Mouse (Mus musculus) MEL (cell line): ENCODE measurements around the gene Olfr497. TPM values are rescaled to one million over a fixed set of nuclear protein-coding genes. Genes with fewer than 3 reads are reported as not detected.

Experiments used
- DNase-seq: peaks from one replicate; pipeline ENCODE4 v3.0.0; 2011; ENCODE audit warnings: low read depth, low spot score
- H3K27ac ChIP-seq: 2 replicates; pipeline ENCODE4 v1.5.1; 2012; ENCODE audit warnings: low read depth, mild to moderate bottlenecking, control low read depth, low read length, moderate library complexity; ENCODE audit not compliant: control insufficient read depth
- H3K27me3 ChIP-seq, 2 experiments: fragments of 150-350 bp in 1 of 2; sonication (generic) in 1 of 2; 2 replicates each; pipeline ENCODE4 v1.6.1; 2012; ENCODE audit warnings: low read length in 2 of 2, mild to moderate bottlenecking in 2 of 2, improper control_type of control experiment in 1 of 2, moderate library complexity in 1 of 2; ENCODE audit not compliant: insufficient read depth in 2 of 2, control insufficient read depth in 1 of 2
- H3K36me3 ChIP-seq, 2 experiments: 2 replicates each; pipeline ENCODE4 v1.6.1; 2012 to 2014; ENCODE audit warnings: low read length in 2 of 2, improper control_type of control experiment in 1 of 2, inconsistent platforms in 1 of 2, mild to moderate bottlenecking in 1 of 2; ENCODE audit not compliant: insufficient read depth in 2 of 2, control insufficient read depth in 1 of 2
- H3K4me1 ChIP-seq, 2 experiments: fragments of 150-350 bp in 1 of 2; sonication (generic) in 1 of 2; 2 replicates each; pipeline ENCODE4 v1.6.1; 2012; ENCODE audit warnings: low read length in 2 of 2, improper control_type of control experiment in 1 of 2, mild to moderate bottlenecking in 1 of 2; ENCODE audit not compliant: insufficient read depth in 2 of 2, control insufficient read depth in 1 of 2
- H3K4me3 ChIP-seq, 2 experiments: fragments of 150-350 bp in 1 of 2; sonication (generic) in 1 of 2; 2 replicates each; pipeline ENCODE4 v1.5.1; 2012; ENCODE audit warnings: low read depth in 2 of 2, low read length in 2 of 2, mild to moderate bottlenecking in 2 of 2, moderate library complexity in 2 of 2, control low read depth in 1 of 2, improper control_type of control experiment in 1 of 2; ENCODE audit not compliant: control insufficient read depth in 1 of 2, insufficient read depth in 1 of 2
- H3K79me2 ChIP-seq: 2 replicates; pipeline ENCODE4 v1.6.1; 2012; ENCODE audit warnings: mild to moderate bottlenecking, low read length, moderate library complexity; ENCODE audit not compliant: control insufficient read depth, poor library complexity, insufficient read depth
- H3K9ac ChIP-seq: 2 replicates; pipeline ENCODE4 v1.6.1; 2012; ENCODE audit warnings: low read depth, mild to moderate bottlenecking, control low read depth, low read length, moderate library complexity; ENCODE audit not compliant: control insufficient read depth, poor library complexity, severe bottlenecking
- H3K9me3 ChIP-seq: fragments of 150-350 bp; sonication (generic); replicated peaks from 2 replicates; pipeline ENCODE4 v1.6.1; 2012; ENCODE audit warnings: mild to moderate bottlenecking, low read length, improper control_type of control experiment, moderate library complexity; ENCODE audit not compliant: insufficient read depth
- BHLHE40 ChIP-seq: IDR thresholded peaks from 2 replicates; pipeline ENCODE4 v1.6.1; 2012; ENCODE audit warnings: low read depth, mild to moderate bottlenecking, inconsistent platforms, low read length, improper control_type of control experiment, borderline replicate concordance
- ELF1 ChIP-seq: IDR thresholded peaks from 2 replicates; pipeline ENCODE4 v1.6.1; 2014; ENCODE audit warnings: low read depth, mild to moderate bottlenecking, inconsistent platforms, low read length, improper control_type of control experiment, moderate library complexity
- EP300 ChIP-seq, 2 experiments: IDR thresholded peaks; 2 replicates each; pipeline ENCODE4 v1.6.1; 2011; ENCODE audit warnings: improper control_type of control experiment in 2 of 2, low read length in 2 of 2, low read depth in 1 of 2, mild to moderate bottlenecking in 1 of 2
- ETS1 ChIP-seq: IDR thresholded peaks from 2 replicates; pipeline ENCODE4 v1.6.1; 2012; ENCODE audit warnings: low read depth, mild to moderate bottlenecking, inconsistent platforms, low read length, improper control_type of control experiment, moderate library complexity
- GABPA ChIP-seq: IDR thresholded peaks from 2 replicates; pipeline ENCODE4 v1.6.1; 2012; ENCODE audit warnings: low read depth, mild to moderate bottlenecking, inconsistent platforms, low read length, improper control_type of control experiment, moderate library complexity
- GATA1 ChIP-seq: IDR thresholded peaks from 2 replicates; pipeline ENCODE4 v1.6.1; 2011; ENCODE audit warnings: low read depth, low read length, improper control_type of control experiment
- HCFC1 ChIP-seq: IDR thresholded peaks from 2 replicates; pipeline ENCODE4 v1.6.1; 2012; ENCODE audit warnings: low read depth, mild to moderate bottlenecking, inconsistent platforms, low read length, improper control_type of control experiment, moderate library complexity
- KAT2A ChIP-seq: conservative IDR thresholded peaks from 2 replicates; pipeline ENCODE4 v1.6.1; 2012; ENCODE audit warnings: low read depth, low read length, improper control_type of control experiment, inconsistent platforms
- MAFK ChIP-seq: IDR thresholded peaks from 2 replicates; pipeline ENCODE4 v1.6.1; 2011; ENCODE audit warnings: low read depth, mild to moderate bottlenecking, low read length, improper control_type of control experiment, borderline replicate concordance
- MAX ChIP-seq: IDR thresholded peaks from 2 replicates; pipeline ENCODE4 v1.6.1; 2011; ENCODE audit warnings: low read length, improper control_type of control experiment
- MEF2A ChIP-seq: IDR thresholded peaks from 2 replicates; pipeline ENCODE4 v1.6.1; 2014; ENCODE audit warnings: low read depth, mild to moderate bottlenecking, inconsistent platforms, low read length, improper control_type of control experiment; ENCODE audit not compliant: poor library complexity, insufficient replicate concordance, severe bottlenecking; ENCODE audit errors: extremely low read depth
- MXI1 ChIP-seq: IDR thresholded peaks from 2 replicates; pipeline ENCODE4 v1.6.1; 2011; ENCODE audit warnings: mild to moderate bottlenecking, low read depth, low read length, improper control_type of control experiment
- MYC ChIP-seq: IDR thresholded peaks from 2 replicates; pipeline ENCODE4 v1.6.1; 2011; ENCODE audit warnings: low read depth, mild to moderate bottlenecking, low read length, improper control_type of control experiment, moderate library complexity
- NELFE ChIP-seq: IDR thresholded peaks from 2 replicates; pipeline ENCODE4 v1.6.1; 2011; ENCODE audit warnings: low read depth, low read length, improper control_type of control experiment
- NRF1 ChIP-seq: IDR thresholded peaks from 2 replicates; pipeline ENCODE4 v1.6.1; 2014; ENCODE audit warnings: low read depth, mild to moderate bottlenecking, inconsistent platforms, low read length, improper control_type of control experiment, moderate library complexity; ENCODE audit not compliant: poor library complexity, insufficient read depth, severe bottlenecking
- POLR2A ChIP-seq, 2 experiments: IDR thresholded peaks; 2 replicates each; pipeline ENCODE4 v1.6.1; 2011 to 2012; ENCODE audit warnings: low read length in 2 of 2, mild to moderate bottlenecking in 2 of 2, control low read depth in 1 of 2, improper control_type of control experiment in 1 of 2, low read depth in 1 of 2, moderate library complexity in 1 of 2; ENCODE audit not compliant: control insufficient read depth in 1 of 2, insufficient read depth in 1 of 2, poor library complexity in 1 of 2
- POLR2AphosphoS5 ChIP-seq: IDR thresholded peaks from 2 replicates; pipeline ENCODE4 v1.6.1; 2012; ENCODE audit warnings: low read depth, borderline replicate concordance, mild to moderate bottlenecking, inconsistent platforms, low read length, moderate library complexity, mixed read lengths
- SIN3A ChIP-seq: IDR thresholded peaks from 2 replicates; pipeline ENCODE4 v1.6.1; 2012; ENCODE audit warnings: low read length, improper control_type of control experiment, inconsistent platforms
- SMC3 ChIP-seq: IDR thresholded peaks from 2 replicates; pipeline ENCODE4 v1.6.1; 2011; ENCODE audit warnings: low read depth, low read length, improper control_type of control experiment
- TAL1 ChIP-seq: IDR thresholded peaks from 2 replicates; pipeline ENCODE4 v1.6.1; 2012; ENCODE audit warnings: mild to moderate bottlenecking, inconsistent platforms, low read length, moderate library complexity, mixed read lengths
- TCF12 ChIP-seq: IDR thresholded peaks from 2 replicates; pipeline ENCODE4 v1.6.1; 2014; ENCODE audit warnings: low read depth, mild to moderate bottlenecking, inconsistent platforms, low read length, improper control_type of control experiment, moderate library complexity
- UBTF ChIP-seq: IDR thresholded peaks from 2 replicates; pipeline ENCODE4 v1.6.1; 2012; ENCODE audit warnings: low read depth, mild to moderate bottlenecking, inconsistent platforms, low read length, improper control_type of control experiment, moderate library complexity, borderline replicate concordance; ENCODE audit not compliant: insufficient read depth
- USF1 ChIP-seq: IDR thresholded peaks from 2 replicates; pipeline ENCODE4 v1.6.1; 2014; ENCODE audit warnings: low read depth, mild to moderate bottlenecking, inconsistent platforms, low read length, improper control_type of control experiment, moderate library complexity
- USF2 ChIP-seq, 2 experiments: IDR thresholded peaks; 2 replicates each; pipeline ENCODE4 v1.6.1; 2011 to 2012; ENCODE audit warnings: improper control_type of control experiment in 2 of 2, low read length in 2 of 2, borderline replicate concordance in 1 of 2, inconsistent platforms in 1 of 2, low read depth in 1 of 2, mild to moderate bottlenecking in 1 of 2; ENCODE audit not compliant: insufficient read depth in 1 of 2
- ZC3H11A ChIP-seq: IDR thresholded peaks from 2 replicates; pipeline ENCODE4 v1.6.1; 2012; ENCODE audit warnings: low read depth, mild to moderate bottlenecking, inconsistent platforms, low read length, improper control_type of control experiment
- ZKSCAN1 ChIP-seq: IDR thresholded peaks from 2 replicates; pipeline ENCODE4 v1.6.1; 2012; ENCODE audit warnings: low read depth, mild to moderate bottlenecking, inconsistent platforms, low read length, improper control_type of control experiment, moderate library complexity
- ZNF384 ChIP-seq: IDR thresholded peaks from 2 replicates; pipeline ENCODE4 v1.6.1; 2012; ENCODE audit warnings: low read depth, mild to moderate bottlenecking, inconsistent platforms, low read length, improper control_type of control experiment
- polyA plus RNA-seq, 2 experiments: library from polyadenylated mRNA; stranded (reverse) in 1 of 2; unstranded in 1 of 2; fragments of >175 nt in 1 of 2; fragments of >200 nt in 1 of 2; gene quantifications; 2 replicates each; pipeline versions ENCODE4 v1.2.1 to v1.2.4; 2012; ENCODE audit warnings: low replicate concordance in 2 of 2, low read depth in 1 of 2; ENCODE audit not compliant: insufficient read length in 2 of 2, insufficient read depth in 1 of 2, missing spikeins in 1 of 2
- total RNA-seq: library from RNA; depleted of rRNA; stranded (reverse); fragments of 300-350 nt; gene quantifications from 2 replicates; pipeline ENCODE4 v1.2.3, GENCODE M21; 2012; rRNA removed

Gene Olfr497
- total RNA-seq (not detected in 2 replicates), polyA plus RNA-seq (not detected)

- TF ChIP-seq NRF1, result no peak
- Histone ChIP-seq H3K9me3 (no peaks in the 10 kb centered on the region), H3K27me3 (no peaks in the 10 kb centered on the region), H3K27ac (no peak within 1 kb of the TSS), H3K36me3 (no peaks in the 10 kb centered on the region), H3K9ac (no peak within 1 kb of the TSS), H3K79me2 (no peaks in the 10 kb centered on the region), H3K4me3 (no peak within 1 kb of the TSS), H3K4me1 (no peaks in the 10 kb centered on the region)
- DNase-seq, result no peak
Measured at GRCm38 (mm10) chr7:108420121-108420520, at the start of gene Olfr497. Gene Olfr497, plus strand, starts transcription at chr7:108420421.

- no peaks in the 10 kb centered on the region for H3K4me1 ChIP-seq
- H3K9me3 ChIP-seq, result no peaks in the 10 kb centered on the region
- no peak within 1 kb of the TSS for H3K9ac ChIP-seq
- DNase-seq, result no peak
- H3K79me2 ChIP-seq, result no peaks in the 10 kb centered on the region
- no peaks in the 10 kb centered on the region for H3K27me3 ChIP-seq
- H3K27ac ChIP-seq, result no peak within 1 kb of the TSS
- no peaks in the 10 kb centered on the region for H3K36me3 ChIP-seq
- H3K4me3 ChIP-seq, result no peak within 1 kb of the TSS
- TF ChIP-seq POLR2AphosphoS5 (no peak), EP300 (IDR thresholded peaks at IDR 0.05; ENCODE audit: low read depth in 1 of 2, low read length in 2 of 2) (no peak), MXI1 (no peak), SMC3 (no peak), GABPA (no peak), TCF12 (no peak), POLR2A (IDR thresholded peaks at IDR 0.05; ENCODE audit: control insufficient read depth in 1 of 2, insufficient read depth in 1 of 2, low read depth in 1 of 2, low read length in 2 of 2, poor library complexity in 1 of 2) (no peak), HCFC1 (no peak), MEF2A (no peak), TAL1 (no peak), ZC3H11A (no peak), MAFK (no peak), KAT2A (no peak)
Measured at GRCm38 (mm10) chr7:108392867-108393266, 27.4 kb upstream of the Olfr497 start, which contains the start of gene Olfr495. Gene Olfr495, plus strand, starts transcription at chr7:108393167.

- H3K4me1 ChIP-seq, result no peaks in the 10 kb centered on the region
- H3K4me3 ChIP-seq, result no peak within 1 kb of the TSS
- H3K9ac ChIP-seq, result no peak within 1 kb of the TSS
- no peak for DNase-seq
- no peaks in the 10 kb centered on the region for H3K79me2 ChIP-seq
- H3K36me3 ChIP-seq, result no peaks in the 10 kb centered on the region
- H3K27me3 ChIP-seq, result no peaks in the 10 kb centered on the region
- no peak within 1 kb of the TSS for H3K27ac ChIP-seq
- H3K9me3 ChIP-seq, result no peaks in the 10 kb centered on the region
- TF ChIP-seq BHLHE40 (no peak), ETS1 (no peak), ZNF384 (no peak), USF1 (no peak), NELFE (no peak), UBTF (no peak), GATA1 (no peak), ELF1 (no peak), ZKSCAN1 (no peak), MAX (no peak), NRF1 (no peak), EP300 (IDR thresholded peaks at IDR 0.05; ENCODE audit: low read depth in 1 of 2, low read length in 2 of 2) (no peak), SIN3A (no peak), MYC (no peak), USF2 (IDR thresholded peaks at IDR 0.05; ENCODE audit: borderline replicate concordance in 1 of 2, insufficient read depth in 1 of 2, low read depth in 1 of 2, low read length in 2 of 2) (no peak)
Measured at GRCm38 (mm10) chr7:108465026-108465425, 44.8 kb downstream of the Olfr497 start, which contains the start of gene Olfr498. Gene Olfr498, plus strand, starts transcription at chr7:108465326.
